Mouse (Mus musculus) heart, embryonic 15.5 days (tissue): ENCODE measurements around the gene Efna2. TPM values are rescaled to one million over a fixed set of nuclear protein-coding genes. Genes with fewer than 3 reads are reported as not detected.
"Not testable (repeated sequence)": the region's sequence is repeated elsewhere in the genome, so short reads cannot be mapped to it uniquely, and the experiment has no call there.

Experiments used
- ATAC-seq: fragments of 200-750 bp; cut with Nextera tagmentation; replicated peaks from 2 replicates; pipeline ENCODE4 v1.8.0; 2017; ENCODE audit warnings: low read depth, moderate TSS enrichment; ENCODE audit not compliant: insufficient number of reproducible peaks, insufficient read depth, low FRiP score
- H3K27ac ChIP-seq: fragments of 300-500 bp; sonication (generic); 2 replicates; pipeline ENCODE4 v1.5.1; 2015; ENCODE audit warnings: mild to moderate bottlenecking, inconsistent platforms
- H3K27me3 ChIP-seq: fragments of 300-500 bp; sonication (generic); 2 replicates; pipeline ENCODE4 v1.6.1; 2015; ENCODE audit warnings: inconsistent platforms
- H3K36me3 ChIP-seq: fragments of 300-500 bp; sonication (generic); 2 replicates; pipeline ENCODE4 v1.6.1; 2015; ENCODE audit warnings: mild to moderate bottlenecking, inconsistent platforms
- H3K4me1 ChIP-seq: fragments of 300-500 bp; sonication (generic); replicated peaks from 2 replicates; pipeline ENCODE4 v1.6.1; 2015; ENCODE audit warnings: inconsistent platforms
- H3K4me2 ChIP-seq: fragments of 300-500 bp; sonication (generic); 2 replicates; pipeline ENCODE4 v1.6.1; 2015; ENCODE audit warnings: inconsistent platforms, mild to moderate bottlenecking, moderate library complexity
- H3K4me3 ChIP-seq: fragments of 300-500 bp; sonication (generic); 2 replicates; pipeline ENCODE4 v1.5.1; 2015; ENCODE audit warnings: mild to moderate bottlenecking, inconsistent platforms
- H3K9ac ChIP-seq: fragments of 300-500 bp; sonication (generic); 2 replicates; pipeline ENCODE4 v1.6.1; 2015; ENCODE audit warnings: mild to moderate bottlenecking, inconsistent platforms
- H3K9me3 ChIP-seq: fragments of 300-500 bp; sonication (generic); replicated peaks from 2 replicates; pipeline ENCODE4 v1.6.1; 2016; ENCODE audit warnings: inconsistent platforms
- WGBS: fragments of 180-500 bp; shearing (Covaris S2); methylation state at CpG from one replicate; pipeline ENCODE4 v1.1.7; 2015; ENCODE audit warnings: mixed read lengths; 5-methylcytosine and 5-hydroxymethylcytosine counted together
- polyA plus RNA-seq: library from polyadenylated mRNA; unstranded; fragments of >200 nt; fragmentation: Nextera tagmentation; extraction: Ambion mirVana; gene quantifications from 2 replicates; pipeline ENCODE4 v1.2.1, GENCODE M21; 2015

Gene Efna2
- polyA plus RNA-seq, 1 experiment from 2014 or later, result 8.6 TPM

DNA sequence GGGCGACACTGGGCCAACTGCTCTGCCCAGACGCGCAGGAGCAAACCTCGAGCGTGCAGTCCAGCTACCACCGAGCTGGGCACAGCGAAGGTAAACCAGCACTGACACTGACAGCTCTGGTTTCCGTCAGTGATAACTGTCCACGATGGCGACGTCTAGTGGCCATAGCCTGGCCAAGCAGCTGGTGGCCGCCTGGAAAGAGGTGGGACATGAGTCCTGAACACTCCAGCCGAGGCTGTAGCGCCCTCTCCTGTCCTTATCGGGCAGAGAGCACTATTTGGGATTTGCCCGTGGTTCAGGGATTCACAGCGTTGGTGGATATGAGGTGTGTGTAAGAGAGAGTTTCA is 14.3 kb upstream of the Efna2 start:
- H3K36me3 ChIP-seq, result peaks cover 3% of the 10 kb centered on the region
- peak overlapping the region; percentile 99 for H3K27ac ChIP-seq
- H3K4me2 ChIP-seq, result peak overlapping the region; percentile 91
- H3K9ac ChIP-seq, result peak overlapping the region; percentile 57
- peak; percentile 25 for ATAC-seq
- H3K9me3 ChIP-seq, result no peaks in the 10 kb centered on the region
- H3K4me3 ChIP-seq, result peak overlapping the region; percentile 50
- H3K27me3 ChIP-seq, result no peaks in the 10 kb centered on the region
- under 1% methylated on average over 17 of the region's 17 CpGs for WGBS
- peaks cover 83% of the 10 kb centered on the region for H3K4me1 ChIP-seq

DNA sequence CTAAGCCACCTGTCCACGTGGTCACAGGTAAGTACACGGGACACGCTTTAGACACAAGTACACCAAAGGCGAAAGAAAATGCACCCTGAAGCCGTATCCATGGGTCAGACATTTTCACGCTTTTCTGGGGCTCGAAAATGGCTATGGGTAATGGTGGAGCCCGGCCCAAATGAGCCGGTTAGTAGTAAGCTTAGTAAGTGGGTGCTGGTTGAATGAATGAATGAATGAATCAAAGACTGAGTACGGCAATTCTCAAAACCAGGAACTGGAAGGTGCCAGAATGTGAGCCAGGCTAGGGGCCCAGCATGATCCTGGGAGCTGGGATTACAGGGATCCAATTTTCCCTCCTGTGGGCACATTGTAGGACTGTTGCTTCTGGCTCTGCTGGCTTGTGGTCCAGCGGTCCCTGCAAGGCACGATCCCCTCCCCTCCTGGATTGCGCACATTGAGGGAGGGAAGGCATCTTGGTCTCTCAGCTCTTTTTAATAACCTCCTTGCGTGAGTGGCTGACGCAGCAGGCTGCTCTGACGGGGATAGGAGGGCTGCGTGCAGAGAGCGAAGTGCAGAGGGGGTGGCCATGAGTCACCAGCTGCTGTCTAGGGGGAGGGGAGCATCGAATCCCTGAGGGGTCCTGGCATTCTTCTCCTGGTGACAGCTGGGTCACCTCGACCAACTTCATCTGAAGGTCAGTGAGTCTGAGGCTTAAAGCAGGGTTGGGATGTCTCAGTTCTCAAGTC is 13.7 kb upstream of the Efna2 start, which contains the start of gene Cirbp:
Gene Cirbp (plus strand): TSS at position 594 of the 737 bp plus-strand sequence.
- 14% methylated on average over 20 of the region's 20 CpGs for WGBS
- no peak for ATAC-seq
- H3K27me3 ChIP-seq, result no peaks in the 10 kb centered on the region
- H3K4me3 ChIP-seq, result peak within 1 kb of the TSS; percentile 50
- peak within 1 kb of the TSS; percentile 57 for H3K9ac ChIP-seq
- peaks cover 79% of the 10 kb centered on the region for H3K4me1 ChIP-seq
- H3K27ac ChIP-seq, result peak within 1 kb of the TSS; percentile 99
- peaks cover 9% of the 10 kb centered on the region for H3K36me3 ChIP-seq
- peak within 1 kb of the TSS; percentile 91 for H3K4me2 ChIP-seq
- no peaks in the 10 kb centered on the region for H3K9me3 ChIP-seq

DNA sequence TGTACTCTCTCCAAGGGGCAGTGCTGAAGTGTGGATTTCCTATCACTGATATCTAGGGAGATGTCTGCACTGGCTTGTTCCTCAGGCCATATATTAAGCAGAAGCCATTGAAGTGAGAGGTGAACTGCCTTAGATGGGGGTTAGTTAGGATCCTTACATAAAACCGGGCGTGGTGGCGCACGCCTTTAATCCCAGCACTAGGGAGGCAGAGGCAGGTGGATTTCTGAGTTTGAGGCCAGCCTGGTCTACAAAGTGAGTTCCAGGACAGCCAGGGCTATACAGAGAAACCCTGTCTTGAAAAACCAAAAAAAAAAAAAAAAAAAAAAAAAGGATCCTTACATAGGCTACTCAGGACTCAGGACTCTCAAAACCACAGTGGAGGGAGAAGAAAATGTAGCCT is 13.1 kb upstream of the Efna2 start:
- WGBS, result 77% methylated on average over 4 of the region's 4 CpGs
- H3K4me3 ChIP-seq, H3K9me3 ChIP-seq, H3K27me3 ChIP-seq, ATAC-seq: not testable (repeated sequence)
- Histone ChIP-seq H3K27ac (peak overlapping the region; percentile 99), H3K4me1 (peaks cover 73% of the 10 kb centered on the region), H3K36me3 (peaks cover 14% of the 10 kb centered on the region), H3K4me2 (peak overlapping the region; percentile 91), H3K9ac (peak overlapping the region; percentile 40; the same call in 1 of the 2 replicates)

DNA sequence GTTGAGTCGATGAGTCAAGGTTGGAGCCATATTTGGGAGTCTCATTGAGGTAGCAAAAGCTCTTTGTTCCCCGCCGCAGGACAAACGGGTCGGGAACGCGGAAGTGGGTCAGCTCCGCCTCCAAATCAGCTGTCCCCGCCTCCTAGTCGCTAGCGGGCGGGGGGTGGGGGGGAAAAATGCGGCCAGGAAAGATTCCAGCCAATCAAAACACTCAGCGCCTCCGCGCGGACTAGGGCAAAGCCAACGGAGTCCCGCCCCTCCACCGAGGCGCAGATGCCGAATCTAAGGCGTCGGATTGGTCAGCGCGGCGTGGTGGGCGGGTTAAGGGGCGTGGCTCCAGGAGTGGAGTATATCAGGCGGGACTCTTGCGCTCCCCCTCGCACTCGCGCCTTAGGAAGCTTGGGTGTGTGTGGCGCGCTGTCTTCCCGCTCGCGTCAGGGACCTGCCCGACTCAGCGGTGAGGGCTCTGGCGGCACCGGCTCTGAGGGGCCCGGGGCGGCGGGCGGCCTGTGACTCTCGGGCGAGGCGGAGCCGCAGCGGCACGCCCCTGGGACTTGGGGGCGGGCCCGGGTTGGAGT is 11.7 kb upstream of the Efna2 start:
- Histone ChIP-seq H3K4me2 (peak overlapping the region; percentile 69), H3K27ac (peak overlapping the region; percentile 99), H3K9ac (peak overlapping the region; percentile 98), H3K36me3 (peaks cover 25% of the 10 kb centered on the region), H3K27me3 (no peaks in the 10 kb centered on the region), H3K9me3 (no peaks in the 10 kb centered on the region), H3K4me1 (peaks cover 70% of the 10 kb centered on the region), H3K4me3 (peak overlapping the region; percentile 92)
- WGBS, result under 1% methylated on average over 55 of the region's 55 CpGs
- peak; percentile 92 for ATAC-seq

DNA sequence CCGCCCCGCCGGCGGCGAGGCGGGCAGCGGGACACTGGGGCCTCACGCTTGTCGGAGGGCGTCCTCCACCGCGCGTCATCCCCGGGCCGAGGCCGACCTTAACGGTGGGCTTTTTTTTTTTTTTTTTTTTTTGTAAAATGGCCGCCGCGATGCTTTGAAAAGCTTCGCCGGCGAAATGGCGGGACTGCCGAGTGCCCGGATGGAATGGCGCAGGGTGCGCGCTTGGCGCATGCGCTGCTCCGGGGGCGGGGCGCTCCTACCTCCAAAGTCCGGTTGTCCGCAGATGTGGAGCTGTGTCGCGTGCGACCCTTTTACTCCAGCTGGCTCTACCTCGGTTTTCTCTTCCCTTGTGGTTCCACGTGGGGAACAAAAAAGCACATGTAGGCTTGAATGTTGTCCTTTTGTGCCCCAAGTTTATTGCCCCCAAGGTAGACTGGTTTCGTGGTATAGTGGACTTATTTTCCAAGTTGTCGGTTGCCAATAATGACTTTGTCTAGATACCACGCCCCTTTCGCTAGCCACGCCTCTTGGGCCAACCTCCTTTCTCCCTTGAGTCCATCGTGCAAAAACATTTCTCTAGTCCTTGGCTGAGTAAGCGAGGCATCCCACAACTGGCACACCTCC is 11.1 kb upstream of the Efna2 start:
- Histone ChIP-seq H3K4me3 (peak overlapping the region; percentile 92), H3K27me3 (no peaks in the 10 kb centered on the region), H3K9me3 (no peaks in the 10 kb centered on the region), H3K9ac (peak overlapping the region; percentile 98), H3K4me1 (peaks cover 65% of the 10 kb centered on the region), H3K27ac (peak overlapping the region; percentile 99), H3K36me3 (peaks cover 25% of the 10 kb centered on the region), H3K4me2 (peak overlapping the region; percentile 69)
- ATAC-seq, result peak; percentile 57
- under 1% methylated on average over 45 of the region's 48 CpGs for WGBS

DNA sequence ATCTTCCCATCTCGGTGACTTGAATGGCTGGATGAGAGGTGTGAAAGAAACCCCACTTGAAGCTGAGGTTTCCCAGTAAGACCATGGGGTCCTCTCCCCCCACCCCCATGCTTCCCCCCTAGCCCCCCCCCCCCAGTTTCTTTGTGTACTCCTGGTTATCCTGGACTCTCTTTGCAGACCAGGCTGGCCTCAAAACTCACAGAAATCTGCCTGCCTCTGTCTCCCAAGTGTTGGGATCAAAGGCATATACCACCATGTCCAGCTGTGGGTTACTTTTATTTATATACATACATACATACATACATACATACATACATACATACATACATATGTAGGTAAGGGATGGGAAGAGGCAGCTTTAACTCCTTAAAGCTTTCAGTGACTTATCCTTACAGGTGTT is 10.2 kb upstream of the Efna2 start:
- peaks cover 61% of the 10 kb centered on the region for H3K4me1 ChIP-seq
- WGBS, result 70% methylated on average over 1 of the region's 1 CpGs

DNA sequence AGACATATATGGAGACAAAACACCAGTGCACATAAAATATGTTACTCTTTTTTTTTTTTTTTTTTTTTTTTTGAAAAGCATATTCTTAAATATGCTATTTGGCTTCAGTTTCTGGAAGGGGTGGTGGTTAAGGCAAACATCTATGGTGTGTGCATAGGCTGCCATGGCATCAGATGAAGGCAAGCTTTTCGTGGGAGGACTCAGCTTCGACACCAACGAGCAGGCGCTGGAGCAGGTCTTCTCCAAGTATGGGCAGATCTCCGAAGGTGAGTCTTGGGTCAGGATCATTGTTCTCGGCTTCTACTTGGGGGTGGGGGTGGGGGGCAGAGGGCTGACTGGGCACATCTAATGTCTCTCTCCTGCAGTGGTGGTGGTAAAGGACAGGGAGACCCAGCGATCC is 9.6 kb upstream of the Efna2 start:
- 88% methylated on average over 7 of the region's 7 CpGs for WGBS
- no peaks in the 10 kb centered on the region for H3K9me3 ChIP-seq
- H3K9ac ChIP-seq, result no peak overlapping the region; the same call in 1 of the 2 replicates
- no peak overlapping the region for H3K4me3 ChIP-seq
- peaks cover 55% of the 10 kb centered on the region for H3K4me1 ChIP-seq
- no peak for ATAC-seq
- H3K4me2 ChIP-seq, result no peak overlapping the region
- H3K36me3 ChIP-seq, result peaks cover 25% of the 10 kb centered on the region
- no peak overlapping the region for H3K27ac ChIP-seq
- no peaks in the 10 kb centered on the region for H3K27me3 ChIP-seq

More for the DNA sequence above, 10.2 kb upstream of the Efna2 start:
- Histone ChIP-seq H3K36me3 (peaks cover 25% of the 10 kb centered on the region), H3K9ac (peak overlapping the region; percentile 98), H3K9me3 (no peaks in the 10 kb centered on the region), H3K27ac (peak overlapping the region; percentile 99), H3K4me2 (peak overlapping the region; percentile 69), H3K27me3 (no peaks in the 10 kb centered on the region), H3K4me3 (peak overlapping the region; percentile 92)
- ATAC-seq, result no peak

DNA sequence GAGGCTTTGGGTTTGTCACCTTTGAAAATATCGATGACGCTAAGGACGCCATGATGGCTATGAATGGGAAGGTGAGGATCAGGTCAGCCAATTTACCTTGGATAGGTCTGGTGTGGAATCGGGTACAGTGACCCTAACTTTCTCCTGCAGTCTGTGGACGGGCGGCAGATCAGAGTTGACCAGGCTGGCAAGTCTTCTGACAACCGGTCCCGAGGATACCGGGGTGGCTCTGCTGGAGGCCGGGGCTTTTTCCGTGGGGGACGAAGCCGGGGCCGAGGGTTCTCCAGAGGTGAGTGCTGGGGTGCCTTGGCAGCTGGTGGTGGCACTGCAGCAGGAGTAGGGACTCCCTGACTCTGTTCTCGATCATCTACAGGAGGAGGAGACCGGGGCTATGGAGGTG is 9.2 kb upstream of the Efna2 start:
- Histone ChIP-seq H3K9me3 (no peaks in the 10 kb centered on the region), H3K27ac (no peak overlapping the region), H3K27me3 (no peaks in the 10 kb centered on the region), H3K9ac (no peak overlapping the region; the same call in 1 of the 2 replicates), H3K4me3 (no peak overlapping the region), H3K4me2 (no peak overlapping the region), H3K36me3 (peaks cover 25% of the 10 kb centered on the region), H3K4me1 (peaks cover 53% of the 10 kb centered on the region)
- 90% methylated on average over 16 of the region's 16 CpGs for WGBS
- ATAC-seq, result no peak

DNA sequence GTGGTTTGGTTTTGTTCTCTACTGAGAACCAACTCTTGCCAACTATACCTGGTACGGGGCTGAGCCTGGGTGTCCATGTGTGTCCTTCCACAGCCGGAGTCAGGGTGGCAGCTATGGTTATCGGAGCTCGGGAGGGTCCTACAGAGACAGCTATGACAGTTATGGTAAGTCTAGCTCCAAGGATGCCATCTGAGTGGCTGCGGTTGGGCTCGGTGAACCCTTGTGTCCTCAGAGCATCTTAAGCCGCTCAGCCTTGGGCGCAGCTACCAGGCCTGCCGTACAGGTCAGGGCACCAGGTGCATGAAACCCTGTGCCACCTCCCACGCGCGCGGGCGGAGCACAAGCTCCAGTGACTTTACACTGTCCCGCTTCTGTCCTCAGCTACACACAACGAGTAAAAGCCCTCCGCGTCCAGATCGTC is 8.7 kb upstream of the Efna2 start:
- no peak overlapping the region for H3K27ac ChIP-seq
- H3K4me3 ChIP-seq, result no peak overlapping the region
- no peaks in the 10 kb centered on the region for H3K9me3 ChIP-seq
- H3K36me3 ChIP-seq, result peaks cover 25% of the 10 kb centered on the region
- H3K27me3 ChIP-seq, result no peaks in the 10 kb centered on the region
- H3K4me1 ChIP-seq, result peaks cover 48% of the 10 kb centered on the region
- no peak overlapping the region for H3K9ac ChIP-seq
- WGBS, result 93% methylated on average over 19 of the region's 19 CpGs
- ATAC-seq, result no peak
- no peak overlapping the region for H3K4me2 ChIP-seq

DNA sequence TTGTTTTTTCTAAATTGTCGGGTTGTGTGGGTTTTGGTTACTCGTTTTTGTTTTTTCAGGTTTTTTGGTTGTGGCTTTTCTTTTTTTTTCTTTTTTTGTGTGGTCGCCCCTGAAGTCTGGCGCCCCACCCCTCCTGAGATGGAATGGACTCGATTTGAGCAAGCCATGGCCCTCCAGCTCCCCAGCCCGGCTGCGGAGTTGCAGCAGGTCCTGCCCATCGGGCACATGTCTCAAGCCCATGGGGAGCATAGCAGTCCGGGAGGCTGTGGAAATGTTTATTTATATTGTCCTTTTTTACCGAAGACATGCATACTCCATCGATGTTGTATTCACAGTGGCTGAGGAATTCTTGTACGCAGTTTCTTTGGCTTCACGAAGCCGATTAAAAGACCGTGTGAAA is 8.0 kb upstream of the Efna2 start:
- Histone ChIP-seq H3K27me3 (no peaks in the 10 kb centered on the region), H3K36me3 (peaks cover 25% of the 10 kb centered on the region), H3K9ac (no peak overlapping the region), H3K4me2 (no peak overlapping the region), H3K4me3 (no peak overlapping the region), H3K4me1 (peaks cover 45% of the 10 kb centered on the region), H3K9me3 (no peaks in the 10 kb centered on the region), H3K27ac (no peak overlapping the region)
- 89% methylated on average over 15 of the region's 15 CpGs for WGBS
- no peak for ATAC-seq

DNA sequence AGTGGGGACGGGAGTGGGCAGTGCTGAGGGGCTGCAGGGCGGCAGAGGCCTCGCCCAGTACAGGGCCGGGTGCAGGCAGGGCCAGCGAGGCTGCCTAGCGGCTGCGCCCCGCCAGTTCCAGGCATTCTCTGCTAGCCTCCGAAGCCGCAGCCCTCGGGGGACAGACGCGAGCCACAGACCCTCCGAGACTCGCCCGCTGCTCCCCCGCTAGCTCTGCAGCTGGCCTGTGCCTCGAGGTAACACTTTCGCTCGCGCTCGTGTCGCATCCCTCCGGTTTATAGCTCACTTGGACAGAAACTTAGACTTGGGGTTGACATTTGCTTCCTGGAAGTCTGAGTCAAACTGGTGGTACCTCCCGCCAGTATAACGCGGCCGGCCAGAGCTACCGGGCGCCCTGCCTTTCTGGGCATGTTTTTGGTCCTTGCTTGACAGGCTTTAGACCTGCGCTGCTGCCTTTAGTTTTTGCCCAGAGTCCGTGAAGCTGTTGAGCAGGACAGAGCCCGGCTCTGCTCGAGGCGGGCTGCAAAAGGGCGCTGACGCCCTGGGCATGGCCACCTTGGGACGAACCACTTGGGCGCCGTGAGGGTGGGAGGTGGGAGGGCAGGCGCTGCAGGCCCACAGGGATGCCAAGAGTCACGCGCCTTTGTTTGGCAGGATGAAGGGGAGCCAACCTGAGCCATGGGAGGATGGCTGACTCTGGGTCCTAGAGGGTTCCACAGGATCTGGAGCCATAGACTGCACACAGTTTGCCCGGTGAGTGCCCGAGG is 7.3 kb upstream of the Efna2 start:
- ATAC-seq, result no peak
- 83% methylated on average over 45 of the region's 45 CpGs for WGBS

More for the DNA sequence above, 7.3 kb upstream of the Efna2 start:
- no peaks in the 10 kb centered on the region for H3K27me3 ChIP-seq
- H3K9me3 ChIP-seq, result no peaks in the 10 kb centered on the region
- H3K27ac ChIP-seq, result peak overlapping the region; percentile 88
- H3K36me3 ChIP-seq, result peaks cover 25% of the 10 kb centered on the region
- peak overlapping the region; percentile 76 for H3K4me2 ChIP-seq
- H3K4me3 ChIP-seq, result peak overlapping the region; percentile 71; the same call in 1 of the 2 replicates
- H3K4me1 ChIP-seq, result peaks cover 39% of the 10 kb centered on the region
- 0 out of 2 replicates have a peak overlapping the region, but pooled peaks have one; percentile 66 for H3K9ac ChIP-seq
